ENCODE assay signal across 13 mouse cellular contexts in genomic region chr1:134755548-134756189, GRCm38 (mm10).
DNase-seq lines count a peak whose midpoint lies in the region; ATAC-seq and TF ChIP-seq lines count a peak whose summit lies in the region.
"Had no signal": no experiment of that assay in that cellular context is flagged by ENCODE, and none has a peak within 500 bp of the region (broad histone marks: within the 10 kb centered on the region; RNA-seq: fewer than 3 reads in every experiment).

No protein-coding gene starts in this region.

- TF ChIP-seq CTCF in gastrocnemius, adult 2 months (IDR thresholded peaks at IDR 0.05), result no peak
- no peak for TF ChIP-seq CTCF in left cerebral cortex, adult 2 months (IDR thresholded peaks at IDR 0.05)

- peak overlapping the region; percentile 88 for H3K27ac ChIP-seq in gastrocnemius, adult 2 months
- H3K27ac ChIP-seq in left cerebral cortex, adult 2 months, result peak overlapping the region; percentile 53
- 0 out of 2 replicates have a peak overlapping the region, but pooled peaks have one; percentile 67 for H3K27ac ChIP-seq in hindbrain, embryonic 15.5 days (replicated peaks)
- H3K27ac ChIP-seq in neural tube, embryonic 13.5 days (replicated peaks), result peak overlapping the region; percentile 72
- H3K27ac ChIP-seq: liver, embryonic 15.5 days had no signal

- H3K9ac ChIP-seq in hindbrain, embryonic 15.5 days, result no peak overlapping the region
- H3K9ac ChIP-seq in neural tube, embryonic 13.5 days, result peak overlapping the region; percentile 17; the same call in 1 of the 2 replicates
- H3K9ac ChIP-seq: embryonic facial prominence, embryonic 15.5 days; liver, embryonic 15.5 days had no signal

- no peak overlapping the region for H3K4me3 ChIP-seq in gastrocnemius, adult 2 months
- H3K4me3 ChIP-seq in left cerebral cortex, adult 2 months, result no peak overlapping the region
- H3K4me3 ChIP-seq in hindbrain, embryonic 15.5 days, result no peak overlapping the region
- H3K4me3 ChIP-seq in neural tube, embryonic 13.5 days, result no peak overlapping the region
- H3K4me3 ChIP-seq: embryonic facial prominence, embryonic 15.5 days; heart, embryonic 10.5 days; liver, embryonic 15.5 days had no signal

- no peaks in the 10 kb centered on the region for H3K9me3 ChIP-seq in hindbrain, embryonic 15.5 days
- no peaks in the 10 kb centered on the region for H3K9me3 ChIP-seq in neural tube, embryonic 13.5 days
- H3K9me3 ChIP-seq: embryonic facial prominence, embryonic 15.5 days; heart, embryonic 10.5 days; liver, embryonic 15.5 days had no signal

- no peaks in the 10 kb centered on the region for H3K27me3 ChIP-seq in hindbrain, embryonic 15.5 days
- H3K27me3 ChIP-seq in neural tube, embryonic 13.5 days, result no peaks in the 10 kb centered on the region
- H3K27me3 ChIP-seq: embryonic facial prominence, embryonic 15.5 days; liver, embryonic 15.5 days had no signal

- no peak for ATAC-seq in hindbrain, embryonic 15.5 days (ENCODE audit: low FRiP score, low read depth)
- peak; percentile 33; the same call in 1 of the 2 replicates for ATAC-seq in neural tube, embryonic 13.5 days (ENCODE audit: low read depth)

- H3K4me2 ChIP-seq in hindbrain, embryonic 15.5 days, result no peak overlapping the region
- no peak overlapping the region for H3K4me2 ChIP-seq in neural tube, embryonic 13.5 days
- H3K4me2 ChIP-seq: embryonic facial prominence, embryonic 15.5 days; liver, embryonic 15.5 days had no signal

- peaks cover 26% of the 10 kb centered on the region for H3K4me1 ChIP-seq in hindbrain, embryonic 15.5 days (replicated peaks)
- H3K4me1 ChIP-seq in neural tube, embryonic 13.5 days (replicated peaks), result peaks cover 45% of the 10 kb centered on the region
- H3K4me1 ChIP-seq: liver, embryonic 15.5 days had no signal

- intact Hi-C loops in gastrocnemius, adult 2 months (cut with DNase I), result loop anchor here (5.0 to 10.0 kb wide), 2 partner anchors 47 to 209 kb away; partner anchors contain the start of gene Ube2t
- intact Hi-C loops in left cerebral cortex, adult 2 months (cut with DNase I), result no loop called here

- 52% methylated on average over 13 of the region's 13 CpGs for WGBS in hindbrain, embryonic 15.5 days
- WGBS in neural tube, embryonic 13.5 days, result 58% methylated on average over 13 of the region's 13 CpGs

- no peak for DNase-seq in gastrocnemius, adult 2 months
- no peak for DNase-seq in gastrocnemius, adult 8-10 months (ENCODE audit: low spot score in 2 of 2)
- DNase-seq in left cerebral cortex, adult 2 months (ENCODE audit: extremely low spot score in 1 of 2, low spot score in 2 of 2), result no peak
- no peak for DNase-seq in left cerebral cortex, adult 9 months (ENCODE audit: low spot score in 2 of 2)
- DNase-seq in retina, embryonic 14.5 days (ENCODE audit: low spot score), result no peak
- no peak for DNase-seq in ovary, postnatal 36 days (ENCODE audit: low spot score)
- DNase-seq: kidney, postnatal 25 days; right cerebral cortex, postnatal 14 days had no signal

- H3K36me3 ChIP-seq in hindbrain, embryonic 15.5 days, result 0 out of 2 replicates have a peak, but pooled peaks cover 6% of the 10 kb centered on the region
- H3K36me3 ChIP-seq in neural tube, embryonic 13.5 days, result peaks cover 15% of the 10 kb centered on the region; the same call in 1 of the 2 replicates
- H3K36me3 ChIP-seq: liver, embryonic 15.5 days had no signal
